1 mouse cellular context compared by ENCODE assay signal in the genomic region with DNA sequence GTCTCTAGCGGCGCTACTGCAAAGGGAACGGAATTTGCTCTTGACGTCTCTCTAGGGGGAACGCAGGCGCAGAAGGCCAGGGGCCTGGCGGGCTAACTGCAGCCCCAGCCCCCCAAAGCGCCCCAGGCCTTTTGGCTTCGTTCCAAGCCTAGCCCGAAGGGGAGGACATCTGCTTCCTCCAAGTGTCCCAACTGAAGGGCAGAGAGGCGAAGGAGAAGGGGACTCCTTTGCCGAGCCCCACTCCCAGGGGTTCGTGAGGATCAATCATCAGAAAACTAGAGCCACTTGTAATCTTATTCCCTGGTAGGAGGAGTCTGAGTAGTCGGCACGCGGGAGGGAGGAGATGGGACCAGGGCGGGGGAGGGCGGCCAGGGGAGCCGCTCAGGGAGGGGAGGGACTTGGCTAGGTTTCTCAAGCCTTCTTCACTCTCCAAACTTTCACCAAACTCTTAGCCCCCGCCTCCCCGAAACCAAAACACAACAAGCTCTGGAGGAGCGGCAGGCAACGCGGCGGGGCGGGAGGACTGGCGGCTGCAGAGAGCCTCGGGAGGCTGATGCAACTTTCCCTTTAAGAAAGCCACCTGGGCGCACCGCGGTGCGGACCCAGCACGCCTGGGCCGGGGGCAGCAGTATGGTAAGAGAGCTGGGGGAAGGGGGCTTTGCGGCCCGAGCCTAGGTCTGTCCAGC.
TF ChIP-seq lines count a peak whose summit lies in the region.

No protein-coding gene starts in this region.

TF ChIP-seq in C2C12, 6 proteins besides CTCF, POLR2A, EP300 and RAD21:
- no peak for TF ChIP-seq FOSL1 (IDR thresholded peaks at IDR 0.05; ENCODE audit: insufficient read depth, low read length, poor library complexity, severe bottlenecking)
- no peak for TF ChIP-seq CEBPB (IDR thresholded peaks at IDR 0.05; ENCODE audit: low read depth)
- no peak for TF ChIP-seq MYOD1 (IDR thresholded peaks at IDR 0.05; ENCODE audit: control insufficient read depth, insufficient read length, low read depth)
- TF ChIP-seq MYOG (IDR thresholded peaks at IDR 0.05; ENCODE audit: control insufficient read depth, extremely low read depth, insufficient read length) = no peak
- no peak for TF ChIP-seq USF1 (IDR thresholded peaks at IDR 0.05; ENCODE audit: low read depth)
- no peak for TF ChIP-seq MAX (IDR thresholded peaks at IDR 0.05)
